Mouse (Mus musculus): ENCODE measurements around the gene Prune1. TPM values are rescaled to one million over a fixed set of nuclear protein-coding genes. Genes with fewer than 3 reads are reported as not detected.

The Prune1 gene
- polyA plus RNA-seq, 1 experiment, result 24.8 TPM

GRCm38 (mm10) chr3:95250361-95250760, 31.5 kb downstream of the Prune1 start:
- H3K27ac ChIP-seq (ENCODE audit: insufficient read depth, low read length), result no peak overlapping the region
- no peak overlapping the region for H3K4me3 ChIP-seq (ENCODE audit: insufficient read depth, low read length)
- H3K4me1 ChIP-seq (ENCODE audit: control insufficient read depth, insufficient read depth, low read length), result no peaks in the 10 kb centered on the region; the same call in 1 of the 2 replicates
- TF ChIP-seq POLR2A (IDR thresholded peaks at IDR 0.05; ENCODE audit: extremely low read depth, insufficient read depth, low read length), result no peak
- no peak for TF ChIP-seq CTCF (IDR thresholded peaks at IDR 0.05; ENCODE audit: extremely low read depth, insufficient read depth, low read length)

GRCm38 (mm10) chr3:95247660-95248336, 34.1 kb downstream of the Prune1 start:
- no peak for TF ChIP-seq CTCF (IDR thresholded peaks at IDR 0.05; ENCODE audit: extremely low read depth, insufficient read depth, low read length)
- no peak for TF ChIP-seq POLR2A (IDR thresholded peaks at IDR 0.05; ENCODE audit: extremely low read depth, insufficient read depth, low read length)
- H3K4me3 ChIP-seq (ENCODE audit: insufficient read depth, low read length), result no peak overlapping the region
- no peaks in the 10 kb centered on the region; the same call in 1 of the 2 replicates for H3K4me1 ChIP-seq (ENCODE audit: control insufficient read depth, insufficient read depth, low read length)
- H3K27ac ChIP-seq (ENCODE audit: insufficient read depth, low read length), result no peak overlapping the region

GRCm38 (mm10) chr3:95246465-95247231, 35.2 kb downstream of the Prune1 start:
- Histone ChIP-seq H3K4me3 (ENCODE audit: insufficient read depth, low read length) (no peak overlapping the region), H3K4me1 (ENCODE audit: control insufficient read depth, insufficient read depth, low read length) (no peaks in the 10 kb centered on the region; the same call in 1 of the 2 replicates), H3K27ac (ENCODE audit: insufficient read depth, low read length) (no peak overlapping the region)
- TF ChIP-seq CTCF (IDR thresholded peaks at IDR 0.05; ENCODE audit: extremely low read depth, insufficient read depth, low read length), result no peak
- no peak for TF ChIP-seq POLR2A (IDR thresholded peaks at IDR 0.05; ENCODE audit: extremely low read depth, insufficient read depth, low read length)

- H3K4me1 ChIP-seq (ENCODE audit: control insufficient read depth, insufficient read depth, low read length), result no peaks in the 10 kb centered on the region; the same call in 1 of the 2 replicates
- H3K4me3 ChIP-seq (ENCODE audit: insufficient read depth, low read length), result no peak overlapping the region
- H3K27ac ChIP-seq (ENCODE audit: insufficient read depth, low read length), result no peak overlapping the region
- TF ChIP-seq CTCF (IDR thresholded peaks at IDR 0.05; ENCODE audit: extremely low read depth, insufficient read depth, low read length) (no peak), POLR2A (IDR thresholded peaks at IDR 0.05; ENCODE audit: extremely low read depth, insufficient read depth, low read length) (no peak)
Measured at GRCm38 (mm10) chr3:95243086-95243485, 38.8 kb downstream of the Prune1 start.

- H3K4me1 ChIP-seq (ENCODE audit: control insufficient read depth, insufficient read depth, low read length), result peaks cover 4% of the 10 kb centered on the region; the same call in 1 of the 2 replicates
- H3K4me3 ChIP-seq (ENCODE audit: insufficient read depth, low read length), result no peak within 1 kb of the TSS
- TF ChIP-seq CTCF (IDR thresholded peaks at IDR 0.05; ENCODE audit: extremely low read depth, insufficient read depth, low read length), result no peak
- no peak for TF ChIP-seq POLR2A (IDR thresholded peaks at IDR 0.05; ENCODE audit: extremely low read depth, insufficient read depth, low read length)
- H3K27ac ChIP-seq (ENCODE audit: insufficient read depth, low read length), result no peak within 1 kb of the TSS
Measured at GRCm38 (mm10) chr3:95241498-95241897, 40.4 kb downstream of the Prune1 start, which contains the start of gene Gm128. Gene Gm128, minus strand, starts transcription at chr3:95241598.

GRCm38 (mm10) chr3:95240900-95241299, 41.0 kb downstream of the Prune1 start:
- TF ChIP-seq POLR2A (IDR thresholded peaks at IDR 0.05; ENCODE audit: extremely low read depth, insufficient read depth, low read length) (no peak), CTCF (IDR thresholded peaks at IDR 0.05; ENCODE audit: extremely low read depth, insufficient read depth, low read length) (no peak)
- no peak overlapping the region for H3K27ac ChIP-seq (ENCODE audit: insufficient read depth, low read length)
- H3K4me3 ChIP-seq (ENCODE audit: insufficient read depth, low read length), result no peak overlapping the region

GRCm38 (mm10) chr3:95239971-95240370, 41.9 kb downstream of the Prune1 start:
- no peak for TF ChIP-seq POLR2A (IDR thresholded peaks at IDR 0.05; ENCODE audit: extremely low read depth, insufficient read depth, low read length)
- no peak for TF ChIP-seq CTCF (IDR thresholded peaks at IDR 0.05; ENCODE audit: extremely low read depth, insufficient read depth, low read length)
- Histone ChIP-seq H3K4me1 (ENCODE audit: control insufficient read depth, insufficient read depth, low read length) (peaks cover 4% of the 10 kb centered on the region; the same call in 1 of the 2 replicates), H3K4me3 (ENCODE audit: insufficient read depth, low read length) (no peak overlapping the region), H3K27ac (ENCODE audit: insufficient read depth, low read length) (no peak overlapping the region)

More at GRCm38 (mm10) chr3:95240900-95241299, 41.0 kb downstream of the Prune1 start:
- H3K4me1 ChIP-seq (ENCODE audit: control insufficient read depth, insufficient read depth, low read length), result peaks cover 4% of the 10 kb centered on the region; the same call in 1 of the 2 replicates

- Histone ChIP-seq H3K4me1 (ENCODE audit: control insufficient read depth, insufficient read depth, low read length) (peaks cover 4% of the 10 kb centered on the region; the same call in 1 of the 2 replicates), H3K27ac (ENCODE audit: insufficient read depth, low read length) (no peak overlapping the region), H3K4me3 (ENCODE audit: insufficient read depth, low read length) (no peak overlapping the region)
- no peak for TF ChIP-seq CTCF (IDR thresholded peaks at IDR 0.05; ENCODE audit: extremely low read depth, insufficient read depth, low read length)
- no peak for TF ChIP-seq POLR2A (IDR thresholded peaks at IDR 0.05; ENCODE audit: extremely low read depth, insufficient read depth, low read length)
Measured at GRCm38 (mm10) chr3:95239022-95239421, 42.9 kb downstream of the Prune1 start.

- TF ChIP-seq POLR2A (IDR thresholded peaks at IDR 0.05; ENCODE audit: extremely low read depth, insufficient read depth, low read length) (no peak), CTCF (IDR thresholded peaks at IDR 0.05; ENCODE audit: extremely low read depth, insufficient read depth, low read length) (no peak)
- H3K4me3 ChIP-seq (ENCODE audit: insufficient read depth, low read length), result no peak overlapping the region
- no peak overlapping the region for H3K27ac ChIP-seq (ENCODE audit: insufficient read depth, low read length)
- peaks cover 4% of the 10 kb centered on the region; the same call in 1 of the 2 replicates for H3K4me1 ChIP-seq (ENCODE audit: control insufficient read depth, insufficient read depth, low read length)
Measured at GRCm38 (mm10) chr3:95237541-95238099, 44.3 kb downstream of the Prune1 start.

Data from cortical plate, adult 2 months (tissue).